Mouse (Mus musculus): ENCODE data around the gene Src. TPM values are rescaled to one million over a fixed set of nuclear protein-coding genes. Genes with fewer than 3 reads are reported as not detected.
"Not testable (repeated sequence)": the region's sequence is repeated elsewhere in the genome, so short reads cannot be mapped to it uniquely, and the experiment has no call there.

Gene Src
- total RNA-seq, 2 experiments from 2014 or later: 92.7 to 101 TPM

DNA sequence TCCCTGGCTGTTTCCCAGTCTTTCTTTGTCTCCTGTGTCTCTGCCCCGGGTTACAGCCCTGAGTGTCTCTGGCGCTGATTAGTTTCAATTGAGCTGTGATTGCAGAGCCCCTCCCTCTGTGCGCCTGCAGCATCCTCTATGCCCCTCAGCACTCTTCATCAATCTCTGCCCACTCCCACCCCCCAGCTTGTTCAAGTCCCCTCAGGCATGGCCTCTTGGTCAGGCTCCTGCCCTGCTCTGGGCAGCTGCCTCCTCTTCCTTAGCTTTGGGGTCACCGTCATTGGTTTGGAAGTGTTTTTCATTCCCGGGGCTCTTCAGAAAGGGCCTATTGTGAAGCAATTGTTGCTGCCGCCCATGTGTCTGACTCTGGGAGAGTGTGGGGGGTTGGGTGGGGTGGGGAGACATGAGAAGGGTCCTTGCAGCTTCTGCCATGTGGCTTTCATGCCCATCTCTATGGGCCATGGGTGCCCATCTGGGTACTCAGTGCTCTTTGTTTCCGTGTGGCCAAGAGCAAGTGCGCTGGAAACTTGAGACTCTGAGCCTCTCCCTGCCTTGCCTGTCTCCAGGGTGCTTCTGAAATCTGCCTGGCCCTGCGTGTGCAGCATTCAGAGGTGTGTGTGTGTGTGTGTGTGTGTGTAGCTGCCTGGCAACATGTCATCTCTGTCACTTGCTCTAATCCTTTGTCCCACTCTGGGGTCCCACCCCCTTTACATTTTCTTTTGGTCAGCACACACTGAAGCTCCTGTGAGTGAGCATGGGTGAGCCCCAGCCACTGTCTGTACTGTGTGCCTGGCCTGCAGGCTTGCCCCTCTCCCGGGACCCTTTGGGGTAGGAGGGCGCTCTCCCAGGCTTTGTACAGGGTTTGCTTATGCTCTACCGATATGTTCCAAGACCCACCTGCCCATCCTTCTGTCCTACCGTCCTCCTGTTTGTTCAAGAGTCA, 57.5 kb downstream of the Src start:
- no peak for DNase-seq (ENCODE audit: low spot score in 2 of 2)

DNA sequence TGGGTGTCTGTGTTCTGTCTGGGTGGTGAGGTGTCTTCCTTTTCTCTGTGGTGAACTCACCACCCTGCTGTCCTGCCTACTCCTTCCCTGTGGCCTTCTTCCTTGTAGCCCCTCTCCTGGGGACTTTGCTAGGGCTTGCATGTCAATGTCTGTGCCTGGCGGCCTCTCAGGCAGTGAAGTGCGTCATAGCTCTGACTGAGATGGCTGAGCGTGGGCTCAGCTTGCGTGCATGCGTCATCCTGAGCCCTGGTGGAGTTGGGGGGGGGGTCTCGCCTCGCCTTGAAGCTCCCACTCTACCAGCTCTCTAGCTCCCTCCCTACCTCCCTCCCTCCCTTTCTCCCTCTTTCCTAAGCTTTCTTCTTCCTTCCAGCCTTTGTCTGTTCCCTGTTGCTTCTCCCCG, 60.4 kb downstream of the Src start:
- no peak for DNase-seq (ENCODE audit: low spot score in 2 of 2)

DNA sequence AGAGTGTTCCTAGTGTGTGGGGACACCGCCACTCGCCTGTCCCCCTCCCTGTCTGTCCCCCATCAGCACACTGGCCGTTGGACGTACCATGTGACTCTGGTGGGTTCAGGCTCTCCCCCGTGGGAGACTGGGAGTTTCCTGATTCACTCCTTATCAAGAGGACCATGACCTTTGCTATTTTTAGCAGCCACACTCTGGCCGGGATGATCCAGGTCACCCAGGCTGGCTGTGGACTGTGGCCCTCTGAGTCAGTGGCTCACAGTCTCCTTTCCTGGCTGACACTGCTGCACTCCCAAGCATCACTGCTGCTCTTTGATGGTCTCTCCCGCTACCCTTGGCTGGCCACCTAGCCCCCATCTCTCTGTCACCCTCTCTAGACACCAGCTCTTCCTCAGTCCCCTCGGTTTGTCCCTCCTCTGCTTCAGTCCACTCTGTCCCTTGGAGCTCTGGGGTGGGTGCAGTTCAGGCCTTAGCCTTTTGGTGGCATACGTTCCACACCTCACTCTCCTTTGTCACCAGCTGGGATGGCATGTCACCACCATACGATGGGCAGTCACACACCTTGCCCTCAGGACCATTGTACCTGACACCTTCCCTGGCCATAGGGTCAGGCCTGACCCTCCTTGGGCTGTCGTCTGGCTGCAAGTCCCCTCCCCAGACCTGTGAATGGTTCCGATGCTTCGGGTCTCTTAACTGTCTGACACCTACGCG, 61.8 kb downstream of the Src start:
- DNase-seq (ENCODE audit: low spot score in 2 of 2): peak; percentile 65 to 75

DNA sequence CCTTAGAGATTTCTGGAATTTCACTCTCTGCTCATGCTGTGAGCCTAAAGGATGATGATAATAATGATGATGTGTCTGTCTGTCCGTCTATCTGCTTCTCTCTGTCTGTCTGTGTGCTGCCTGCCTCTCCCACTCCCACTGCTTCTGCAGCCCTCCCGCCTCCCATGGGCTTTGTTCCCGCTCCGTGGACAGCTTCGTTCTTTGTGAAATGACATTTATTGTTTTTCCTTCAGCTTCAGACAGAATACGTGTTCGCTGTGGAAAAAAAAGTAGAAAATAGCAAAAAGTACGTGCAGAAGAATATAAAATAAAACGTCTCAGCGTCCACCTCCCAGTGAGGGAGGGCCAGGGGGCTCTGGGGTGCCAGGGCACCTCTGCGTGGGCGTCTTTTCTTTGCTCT, 64.5 kb downstream of the Src start:
- no peak for DNase-seq (ENCODE audit: low spot score in 2 of 2)

DNA sequence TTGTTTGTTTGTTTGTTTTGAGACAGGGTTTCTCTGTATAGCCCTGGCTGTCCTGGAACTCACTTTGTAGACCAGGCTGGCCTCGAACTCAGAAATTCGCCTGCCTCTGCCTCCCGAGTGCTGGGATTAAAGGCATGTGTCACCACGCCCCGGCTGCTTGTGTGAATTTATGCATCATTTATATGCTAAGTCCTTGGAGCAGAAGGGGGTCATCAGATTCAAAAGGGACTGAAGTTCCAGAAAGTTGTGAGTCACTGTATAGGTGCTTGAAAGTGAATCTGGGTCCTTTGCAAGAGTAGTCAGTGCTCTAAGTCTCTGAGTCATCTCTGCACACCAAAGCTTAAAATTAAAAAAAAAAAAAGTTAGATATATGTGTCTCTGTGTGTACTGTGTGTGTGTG, 68.3 kb downstream of the Src start:
- not testable (repeated sequence) for DNase-seq (ENCODE audit: low spot score in 2 of 2)

DNA sequence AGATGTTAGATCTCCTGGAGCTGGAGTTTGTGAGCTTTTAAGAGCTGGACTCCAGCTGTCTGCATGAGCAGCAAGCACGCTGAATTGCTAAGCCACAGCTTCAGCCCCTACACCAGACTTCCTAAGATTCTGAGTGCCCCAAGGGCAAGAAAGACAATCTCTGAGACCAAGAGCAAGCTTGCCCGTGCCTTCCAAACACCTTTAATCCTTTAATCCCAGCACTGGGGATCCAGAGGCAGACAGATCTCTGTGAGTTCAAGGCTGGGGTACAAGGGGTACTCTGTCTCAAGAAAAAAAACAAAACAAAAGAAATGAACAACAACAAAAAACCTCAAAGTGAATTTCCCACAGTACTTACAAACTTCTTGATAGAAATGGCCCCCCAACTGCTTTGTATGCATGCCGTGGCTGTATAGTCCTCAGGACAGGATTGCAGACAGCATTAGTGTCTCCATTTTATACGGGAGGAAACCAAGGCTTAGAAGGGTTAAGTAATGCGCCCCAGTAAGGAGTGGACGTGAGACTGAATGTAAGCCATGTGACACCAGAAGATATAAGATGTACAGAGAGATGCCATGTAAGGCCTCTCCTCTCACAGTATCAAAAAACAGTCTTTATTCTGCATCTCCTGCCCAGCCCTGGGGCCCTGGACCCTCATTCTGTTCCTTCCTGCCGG, 68.9 kb downstream of the Src start:
- no peak for DNase-seq (ENCODE audit: low spot score in 2 of 2)

DNA sequence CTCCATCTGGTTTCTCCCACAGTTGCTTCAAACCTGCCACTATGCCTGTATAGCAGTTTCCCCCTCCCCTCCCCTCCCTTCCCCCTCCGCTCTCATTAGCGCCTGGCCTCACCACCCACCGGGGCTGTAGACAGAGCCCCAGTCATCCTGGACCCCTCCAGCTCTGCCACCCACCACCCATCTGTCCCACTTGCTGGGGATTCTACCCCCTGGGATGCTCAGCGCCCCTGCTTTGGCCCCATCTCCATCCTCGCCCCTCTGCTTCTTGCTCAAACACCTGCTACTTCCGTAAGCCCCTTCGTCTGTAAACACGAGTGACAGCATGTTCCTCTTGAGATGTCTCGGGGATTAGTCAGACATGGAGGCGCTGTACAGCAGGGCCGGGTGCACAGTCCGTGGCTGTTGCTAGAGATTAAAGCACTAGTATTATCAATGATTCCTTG, 69.5 kb downstream of the Src start:
- no peak for DNase-seq (ENCODE audit: low spot score in 2 of 2)

DNA sequence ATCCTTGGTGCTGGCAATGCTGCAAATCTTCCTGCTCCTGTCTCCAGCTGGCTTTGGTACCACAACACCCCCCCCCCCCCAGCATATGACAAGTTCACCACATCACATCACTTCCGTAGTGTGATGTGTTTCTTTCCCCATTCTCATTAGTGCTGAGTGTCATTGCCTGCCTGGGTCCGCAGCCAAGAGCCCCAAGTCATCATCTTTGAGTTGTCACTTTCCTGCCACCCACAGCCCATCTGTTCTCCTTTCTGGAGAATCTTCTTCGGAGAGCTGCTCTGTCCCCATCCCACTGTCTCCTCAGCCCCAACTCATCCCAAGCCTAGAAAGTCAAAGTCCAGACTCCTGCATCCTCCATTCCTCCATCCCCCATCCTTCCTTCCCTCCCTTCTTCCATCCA, 75.0 kb downstream of the Src start:
- peak in 1 of 2 experiments; percentile 22 for DNase-seq (ENCODE audit: low spot score in 2 of 2)

DNA sequence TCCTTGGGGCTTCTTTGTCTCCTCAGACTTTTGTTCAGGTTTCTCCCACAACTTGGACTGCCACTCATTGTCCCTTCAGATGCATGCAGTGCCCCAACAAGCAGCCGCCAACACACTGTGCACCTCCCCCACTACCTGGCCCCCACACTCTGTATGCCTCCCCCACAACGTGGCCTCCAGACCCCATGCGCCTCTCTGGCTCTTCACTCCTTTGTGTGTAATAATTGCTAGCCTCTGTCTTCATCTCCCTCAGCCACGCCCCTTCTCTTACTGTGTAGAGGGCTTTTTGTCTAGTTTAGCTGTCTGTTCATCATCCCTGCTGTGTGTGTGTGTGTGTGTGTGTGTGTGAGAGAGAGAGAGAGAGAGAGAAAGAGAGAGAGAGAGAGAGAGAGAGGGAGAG, 80.3 kb downstream of the Src start:
- DNase-seq (ENCODE audit: low spot score in 2 of 2): no peak

DNA sequence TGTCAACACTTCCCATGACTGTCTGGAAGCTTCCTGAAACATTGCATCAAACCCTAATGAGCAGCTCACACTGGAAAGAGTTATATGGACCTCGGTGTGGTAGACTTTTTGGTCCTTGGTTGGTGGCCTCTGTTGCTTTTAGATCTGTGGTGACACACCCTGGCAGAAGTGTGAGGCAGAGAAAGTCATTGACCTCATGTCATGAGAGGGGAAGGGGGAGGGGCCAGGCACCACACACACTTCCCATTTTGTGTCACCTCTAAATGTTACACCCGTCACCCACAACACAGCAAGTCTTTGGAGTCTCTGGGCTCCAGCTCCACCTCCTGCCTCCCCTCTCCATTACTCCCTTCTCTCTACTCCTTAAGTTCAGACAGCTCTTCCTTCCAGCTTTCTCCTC, 82.1 kb downstream of the Src start:
- DNase-seq (ENCODE audit: low spot score in 2 of 2): no peak

DNA sequence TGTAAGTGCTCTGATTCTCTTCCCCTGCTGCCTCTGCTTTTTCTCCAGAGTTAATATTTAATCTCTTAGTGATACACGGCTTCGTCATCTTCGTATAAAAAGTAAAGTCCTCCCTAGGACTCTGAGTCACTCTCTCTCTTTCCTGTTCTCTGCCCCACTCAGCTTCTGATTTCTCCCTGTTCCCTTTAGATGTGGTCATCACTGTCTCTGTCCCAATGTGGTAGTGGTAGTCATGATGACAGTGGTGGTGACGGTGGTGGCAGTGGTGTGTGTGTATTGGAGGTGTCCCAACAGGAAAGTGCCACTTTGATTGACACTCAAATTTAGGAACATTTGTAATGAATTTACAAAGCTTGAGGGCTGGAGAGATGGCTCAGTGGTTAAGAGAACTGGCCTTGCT, 83.1 kb downstream of the Src start:
- DNase-seq (ENCODE audit: low spot score in 2 of 2): no peak

DNA sequence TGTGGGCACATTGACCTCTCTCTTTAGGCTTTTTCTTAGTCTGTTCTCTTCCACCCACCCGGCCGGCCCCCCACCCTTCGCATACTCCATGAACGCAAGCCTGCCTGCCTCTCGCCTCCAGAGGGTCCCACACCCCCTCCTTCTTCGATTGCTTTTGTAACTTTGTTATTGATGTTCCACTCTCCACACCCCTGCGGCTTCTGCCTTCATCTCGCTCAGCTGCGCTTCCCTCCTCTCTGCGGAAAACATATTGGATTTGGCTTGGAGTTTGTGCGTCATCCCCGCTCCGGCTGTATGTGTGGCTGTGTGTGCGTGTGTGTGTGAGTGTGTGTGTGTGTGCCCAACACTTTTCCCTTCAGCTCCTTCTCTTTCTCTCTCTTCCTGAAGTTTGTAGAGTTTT, 88.5 kb downstream of the Src start:
- peak; percentile 64 to 66 for DNase-seq (ENCODE audit: low spot score in 2 of 2)

DNA sequence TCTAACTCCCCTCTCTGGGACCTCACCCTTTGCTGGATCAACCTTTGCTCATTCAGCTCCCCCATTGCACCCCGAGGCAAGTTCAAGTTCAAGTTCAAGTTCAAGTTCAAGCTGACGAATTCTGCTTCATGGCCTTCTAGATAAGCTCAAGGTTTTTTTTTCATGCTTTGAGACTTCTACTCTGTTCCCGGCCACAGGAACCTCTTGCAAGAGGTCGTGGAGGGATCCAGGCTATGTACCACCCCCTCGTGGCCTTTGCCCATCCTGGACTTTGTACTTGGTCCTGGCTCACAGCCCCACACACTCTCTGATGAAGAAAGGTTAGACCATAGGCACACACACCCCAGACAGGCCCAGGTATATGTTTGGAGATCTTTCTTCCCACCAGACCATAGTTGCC, 90.9 kb downstream of the Src start:
- no peak for DNase-seq (ENCODE audit: low spot score in 2 of 2)

DNA sequence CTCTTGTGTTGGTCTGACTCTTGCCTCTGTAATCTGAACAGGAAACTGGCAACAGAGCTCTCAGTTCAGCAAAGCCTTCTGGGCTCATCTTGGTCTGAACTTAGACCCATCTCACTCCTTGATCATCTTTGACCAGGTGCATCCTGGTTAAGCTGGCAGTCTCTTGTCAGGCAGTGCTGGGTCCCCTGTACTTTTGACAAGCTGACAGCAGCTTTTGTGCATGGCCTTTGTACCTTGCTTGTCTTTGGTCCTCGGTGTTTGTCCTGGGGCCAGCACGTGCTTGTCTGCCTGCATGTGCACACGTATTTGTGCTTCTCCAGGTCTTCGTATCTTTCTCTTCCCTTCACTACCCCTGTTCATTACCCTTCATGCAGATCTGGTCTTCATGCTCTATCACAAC, 91.8 kb downstream of the Src start:
- no peak for DNase-seq (ENCODE audit: low spot score in 2 of 2)

DNA sequence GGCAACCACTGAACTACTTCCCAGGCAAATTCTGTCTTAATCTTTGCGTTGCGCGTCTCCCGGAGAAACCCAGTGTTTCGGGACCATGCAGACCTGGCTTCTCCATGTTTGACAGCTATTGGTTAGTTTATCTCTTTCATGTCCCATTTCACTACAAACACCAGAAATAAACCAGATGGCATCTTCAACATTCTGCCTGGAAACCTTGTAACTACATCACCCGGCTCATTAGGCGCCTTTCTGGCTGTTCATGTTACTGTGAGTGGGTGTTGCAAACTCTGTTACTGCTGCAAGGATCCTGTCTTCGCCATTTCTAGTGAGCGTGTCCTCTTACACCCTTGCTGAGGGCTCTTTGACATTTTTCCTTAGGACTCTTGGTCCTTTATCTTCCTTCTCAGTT, 94.6 kb downstream of the Src start:
- DNase-seq (ENCODE audit: low spot score in 2 of 2): no peak

DNA sequence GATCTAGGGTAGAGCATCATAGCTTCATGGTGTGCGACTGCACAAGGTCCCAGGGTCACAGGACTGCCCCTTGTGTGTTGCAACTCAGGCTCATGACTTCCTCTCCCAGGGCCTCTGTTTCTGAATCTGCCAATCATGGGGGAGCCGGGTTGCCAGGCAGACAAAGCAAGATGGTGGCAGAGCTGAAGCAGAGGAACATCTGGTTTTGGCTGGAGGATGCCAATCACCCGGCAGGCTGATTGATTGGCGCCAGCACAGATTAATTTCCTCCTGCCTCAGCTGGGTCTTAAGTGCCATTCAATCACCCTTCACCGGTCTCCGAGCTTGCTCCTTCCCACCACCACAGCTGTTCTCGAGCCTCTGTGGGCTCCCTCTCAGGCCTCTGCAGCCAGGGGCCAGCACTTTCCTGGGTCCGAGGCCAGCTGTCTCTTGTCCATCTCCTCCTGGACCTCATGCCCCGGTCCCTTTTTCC, 95.5 kb downstream of the Src start:
- no peak for DNase-seq (ENCODE audit: low spot score in 2 of 2)

DNA sequence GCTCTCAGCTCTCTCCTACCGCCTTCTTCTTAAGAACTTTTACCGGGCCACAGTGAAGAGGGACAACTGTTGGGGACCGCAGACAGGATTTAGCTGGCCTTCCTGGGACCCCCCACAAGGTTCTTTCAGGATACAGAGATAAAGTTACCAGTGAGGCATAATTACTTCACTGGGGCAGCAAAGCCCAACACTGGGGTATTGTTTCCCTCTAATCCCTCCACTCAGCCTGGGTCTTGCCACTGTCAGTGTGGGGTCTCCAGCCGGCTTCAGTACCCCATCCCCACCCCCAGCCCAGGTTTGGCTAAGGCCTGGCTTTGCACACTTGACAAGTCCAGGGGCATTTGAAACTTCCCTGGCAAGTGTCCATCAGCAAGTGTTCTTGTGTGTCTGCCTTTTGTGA, 96.1 kb downstream of the Src start:
- no peak for DNase-seq (ENCODE audit: low spot score in 2 of 2)

DNA sequence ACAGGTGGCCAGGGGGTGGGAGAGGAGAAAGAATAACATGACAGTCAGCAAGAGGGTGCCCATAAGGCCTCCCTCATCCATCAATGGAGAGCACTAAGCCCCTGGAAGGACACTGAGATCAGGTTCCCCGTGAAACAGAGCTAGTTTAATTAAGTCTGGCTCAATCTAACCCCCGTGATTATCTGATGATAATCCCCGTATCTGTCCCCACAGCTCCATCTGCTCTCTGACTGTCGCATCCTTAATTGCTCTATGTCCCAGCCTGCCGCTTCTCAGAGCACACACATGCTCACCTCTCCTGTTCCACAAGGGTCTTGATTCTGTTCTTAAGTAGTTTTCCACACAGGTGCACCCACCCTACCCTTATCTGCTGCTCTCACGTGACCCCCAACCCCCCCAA, 99.3 kb downstream of the Src start:
- no peak for DNase-seq (ENCODE audit: low spot score in 2 of 2)

DNA sequence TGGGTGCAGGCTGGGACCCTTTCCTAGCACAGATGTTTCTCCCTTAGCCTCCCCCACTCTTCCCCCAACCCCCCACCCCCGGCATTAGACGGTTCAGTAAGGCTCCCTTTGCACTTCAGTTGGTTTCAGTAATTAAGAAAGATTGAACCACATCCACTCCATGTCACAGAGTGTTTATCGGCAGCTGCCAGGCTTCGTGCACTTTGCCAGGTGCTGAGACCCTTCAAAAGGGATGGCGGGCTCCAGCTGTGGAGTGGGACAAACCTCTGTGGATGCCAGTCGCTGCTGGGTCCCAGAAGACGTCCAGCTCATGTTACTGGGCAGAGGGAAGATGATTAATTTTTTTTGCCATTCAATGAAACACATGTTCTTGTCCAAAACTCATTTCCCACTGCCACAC, 100.2 kb downstream of the Src start:
- DNase-seq (ENCODE audit: low spot score in 2 of 2): no peak

DNA sequence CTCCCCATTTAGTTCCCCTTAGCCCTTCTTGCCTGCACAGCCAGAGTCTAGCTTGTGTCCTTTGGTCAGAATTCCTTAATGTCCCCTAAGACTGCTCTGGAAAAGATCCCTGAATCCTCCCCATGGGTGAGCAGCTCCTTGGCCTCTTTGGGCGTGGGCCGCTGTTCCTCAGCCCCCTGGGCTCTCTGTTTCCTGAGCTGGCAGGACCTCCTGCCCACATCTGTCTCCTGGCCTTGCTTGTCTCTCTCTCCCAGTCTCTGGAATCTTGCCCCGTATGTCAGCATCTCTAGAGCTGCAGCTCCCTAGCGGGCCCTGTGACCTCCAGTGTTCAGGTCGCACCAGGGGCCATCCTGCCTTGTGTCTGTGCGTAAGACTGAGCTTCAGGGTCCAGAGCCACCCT, 101.2 kb downstream of the Src start:
- DNase-seq (ENCODE audit: low spot score in 2 of 2): no peak

DNA sequence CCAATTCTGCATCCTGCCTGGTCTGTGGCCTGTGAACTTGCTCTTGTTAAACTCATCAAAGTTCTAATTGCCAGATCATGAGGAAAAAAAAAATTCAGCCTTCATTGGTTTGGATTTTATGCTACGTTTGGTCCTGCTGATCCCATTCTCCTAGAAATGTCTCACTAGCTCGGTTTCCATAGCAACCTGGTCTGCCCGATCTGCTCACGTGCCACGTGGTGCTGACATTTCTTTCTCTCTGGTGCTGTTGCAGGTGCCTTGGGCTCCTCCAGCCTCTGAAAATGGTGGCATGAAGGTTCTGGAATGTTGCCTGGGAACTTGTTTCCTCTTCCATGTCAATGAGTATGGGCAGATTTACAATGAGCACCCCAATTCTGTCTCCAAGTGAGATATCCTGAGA, 102.3 kb downstream of the Src start:
- no peak for DNase-seq (ENCODE audit: low spot score in 2 of 2)

All from layer of hippocampus, postnatal 10 days (tissue).